Mouse (Mus musculus) ES-Bruce4 (cell line): ENCODE measurements around the gene Scn8a. TPM values are rescaled to one million over a fixed set of nuclear protein-coding genes. Genes with fewer than 3 reads are reported as not detected.

ENCODE experiments used
- H3K27ac ChIP-seq: 2 replicates; pipeline ENCODE4 v1.5.1; 2012; ENCODE audit warnings: low read length, inconsistent platforms; ENCODE audit not compliant: insufficient read depth
- H3K27me3 ChIP-seq: 2 replicates; pipeline ENCODE4 v1.6.1; 2012; ENCODE audit warnings: mild to moderate bottlenecking, low read length, inconsistent platforms; ENCODE audit not compliant: control insufficient read depth, poor library complexity, insufficient read depth, severe bottlenecking
- H3K36me3 ChIP-seq: 2 replicates; pipeline ENCODE4 v1.6.1; 2012; ENCODE audit warnings: inconsistent platforms, mild to moderate bottlenecking, low read length, moderate library complexity; ENCODE audit not compliant: control insufficient read depth, poor library complexity, insufficient read depth, severe bottlenecking
- H3K4me1 ChIP-seq: one replicate; pipeline ENCODE4 v1.8.1; 2011; ENCODE audit warnings: low read length; ENCODE audit not compliant: control insufficient read depth, insufficient read depth
- H3K4me3 ChIP-seq: 2 replicates; pipeline ENCODE4 v1.5.1; 2011; ENCODE audit warnings: low read depth, mild to moderate bottlenecking, low read length
- H3K9ac ChIP-seq: 2 replicates; pipeline ENCODE4 v1.6.1; 2012; ENCODE audit warnings: low read depth, mild to moderate bottlenecking, inconsistent platforms; ENCODE audit not compliant: poor library complexity, severe bottlenecking
- H3K9me3 ChIP-seq: replicated peaks from 2 replicates; pipeline ENCODE4 v1.6.1; 2012; ENCODE audit warnings: mild to moderate bottlenecking, low read length, inconsistent platforms; ENCODE audit not compliant: control insufficient read depth, poor library complexity, insufficient read depth, severe bottlenecking
- CTCF ChIP-seq: IDR thresholded peaks from one replicate; pipeline ENCODE4 v1.8.1; 2011; ENCODE audit warnings: low read depth, low read length
- EP300 ChIP-seq: IDR thresholded peaks from 2 replicates; pipeline ENCODE4 v1.6.1; 2011; ENCODE audit warnings: low read depth, low read length; ENCODE audit not compliant: insufficient read depth
- POLR2A ChIP-seq: IDR thresholded peaks from one replicate; pipeline ENCODE4 v1.8.1; 2011; ENCODE audit warnings: low read length; ENCODE audit not compliant: insufficient read depth
- polyA plus RNA-seq: library from polyadenylated mRNA; stranded (reverse); fragments of >200 nt; gene quantifications from 2 replicates; pipeline ENCODE4 v1.2.4, GENCODE M21; 2011; ENCODE audit warnings: low read depth; ENCODE audit not compliant: missing spikeins, insufficient read depth, insufficient read length

Scn8a gene
- polyA plus RNA-seq, 1 experiment: 8.9 TPM

- no peaks in the 10 kb centered on the region for H3K27me3 ChIP-seq
- H3K9ac ChIP-seq: no peak overlapping the region
- no peak overlapping the region for H3K27ac ChIP-seq
- H3K9me3 ChIP-seq: no peaks in the 10 kb centered on the region
- H3K36me3 ChIP-seq: no peaks in the 10 kb centered on the region
- H3K4me1 ChIP-seq: no peaks in the 10 kb centered on the region
- TF ChIP-seq CTCF (peak; percentile 14), POLR2A (no peak)
- H3K4me3 ChIP-seq: no peak overlapping the region
Observed at GRCm38 (mm10) chr15:100830682-100831081, 39.0 kb upstream of the Scn8a start.

- no peaks in the 10 kb centered on the region for H3K36me3 ChIP-seq
- TF ChIP-seq POLR2A: no peak
- no peak for TF ChIP-seq EP300
- no peak for TF ChIP-seq CTCF
- no peak overlapping the region for H3K4me3 ChIP-seq
- H3K9ac ChIP-seq: no peak overlapping the region
- no peaks in the 10 kb centered on the region for H3K4me1 ChIP-seq
- H3K9me3 ChIP-seq: no peaks in the 10 kb centered on the region
- no peaks in the 10 kb centered on the region for H3K27me3 ChIP-seq
- no peak overlapping the region for H3K27ac ChIP-seq
Observed at GRCm38 (mm10) chr15:100832144-100832543, 37.5 kb upstream of the Scn8a start.

GRCm38 (mm10) chr15:100832784-100833183 is 36.9 kb upstream of the Scn8a start:
- Histone ChIP-seq H3K9me3 (0 out of 2 replicates have a peak, but pooled peaks cover under 1% of the 10 kb centered on the region), H3K27ac (no peak overlapping the region), H3K27me3 (no peaks in the 10 kb centered on the region), H3K4me3 (no peak overlapping the region), H3K36me3 (no peaks in the 10 kb centered on the region), H3K9ac (no peak overlapping the region), H3K4me1 (no peaks in the 10 kb centered on the region)
- no peak for TF ChIP-seq EP300
- TF ChIP-seq CTCF: no peak
- no peak for TF ChIP-seq POLR2A

DNA sequence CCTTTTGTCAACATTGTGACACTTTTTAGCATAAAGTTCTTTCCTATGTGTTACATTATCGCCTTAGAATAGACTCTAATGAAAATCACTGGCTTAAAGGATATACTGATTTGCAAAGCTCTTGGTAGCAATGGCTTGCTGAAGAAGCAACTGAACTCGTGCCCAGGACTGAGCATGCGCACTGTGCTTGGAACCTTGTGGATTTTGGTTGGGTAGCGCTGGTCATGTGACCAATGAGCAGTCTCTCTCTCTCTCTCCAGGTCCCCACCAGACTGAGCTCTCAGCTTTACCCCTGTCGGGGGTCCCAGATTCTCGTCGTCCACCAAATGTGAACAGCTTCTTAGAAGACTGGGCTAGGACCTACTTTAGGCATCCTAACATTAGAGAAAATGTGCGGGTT is 32.9 kb upstream of the Scn8a start:
- no peak overlapping the region for H3K4me3 ChIP-seq
- no peak for TF ChIP-seq EP300
- no peak for TF ChIP-seq CTCF
- TF ChIP-seq POLR2A: no peak
- peaks cover 2% of the 10 kb centered on the region for H3K4me1 ChIP-seq
- H3K9ac ChIP-seq: no peak overlapping the region
- H3K36me3 ChIP-seq: no peaks in the 10 kb centered on the region
- peaks cover 4% of the 10 kb centered on the region; the same call in 1 of the 2 replicates for H3K9me3 ChIP-seq
- no peaks in the 10 kb centered on the region for H3K27me3 ChIP-seq
- no peak overlapping the region for H3K27ac ChIP-seq

GRCm38 (mm10) chr15:100838607-100839207 is 31.0 kb upstream of the Scn8a start:
- H3K27me3 ChIP-seq: no peaks in the 10 kb centered on the region
- TF ChIP-seq EP300: no peak
- TF ChIP-seq CTCF: peak; percentile 46
- H3K9me3 ChIP-seq: peaks cover 4% of the 10 kb centered on the region; the same call in 1 of the 2 replicates
- no peaks in the 10 kb centered on the region for H3K36me3 ChIP-seq
- peaks cover 2% of the 10 kb centered on the region for H3K4me1 ChIP-seq
- H3K9ac ChIP-seq: no peak overlapping the region
- H3K27ac ChIP-seq: no peak overlapping the region
- no peak overlapping the region for H3K4me3 ChIP-seq

DNA sequence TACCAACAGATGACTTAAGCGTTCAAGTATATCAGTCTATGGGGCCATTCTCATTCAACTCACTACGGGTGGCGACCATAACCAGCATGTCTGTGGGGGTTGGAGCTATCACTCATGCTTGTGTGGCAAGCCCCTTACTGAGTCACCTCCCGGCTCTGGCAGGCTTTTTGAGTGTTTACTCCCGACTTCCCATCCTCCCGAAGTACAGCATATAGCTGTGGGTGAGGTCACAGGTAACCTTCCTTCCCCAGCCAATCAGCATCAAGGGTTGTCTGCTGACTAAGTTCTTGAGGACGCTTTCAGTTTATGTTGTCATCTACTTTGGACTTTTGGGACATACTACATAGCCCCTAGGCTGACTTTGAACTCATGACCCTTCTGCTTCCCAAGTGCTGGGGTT is 25.3 kb upstream of the Scn8a start:
- no peak overlapping the region for H3K9ac ChIP-seq
- no peaks in the 10 kb centered on the region; the same call in 1 of the 2 replicates for H3K9me3 ChIP-seq
- H3K27ac ChIP-seq: no peak overlapping the region
- TF ChIP-seq POLR2A: no peak
- no peak for TF ChIP-seq EP300
- no peak for TF ChIP-seq CTCF
- H3K27me3 ChIP-seq: no peaks in the 10 kb centered on the region
- H3K4me1 ChIP-seq: no peaks in the 10 kb centered on the region
- no peak overlapping the region for H3K4me3 ChIP-seq
- no peaks in the 10 kb centered on the region for H3K36me3 ChIP-seq
